Mouse (Mus musculus) heart, adult 2 months (tissue): ENCODE data around the gene Eml1. TPM values are rescaled to one million over a fixed set of nuclear protein-coding genes. Genes with fewer than 3 reads are reported as not detected.

Experiments
- DNase-seq, 2 experiments: peaks; one replicate each; pipeline ENCODE4 v3.0.0; 2021
- H3K27ac ChIP-seq: fragments of 200-600 bp; 2 replicates; pipeline ENCODE4 v1.8.1; 2022
- H3K27me3 ChIP-seq: fragments of 200-500 bp; 2 replicates; pipeline ENCODE4 v1.6.1; 2012; ENCODE audit warnings: mild to moderate bottlenecking, low read length, inconsistent platforms, mixed read lengths; ENCODE audit not compliant: control insufficient read depth, insufficient read depth
- H3K36me3 ChIP-seq: fragments of 200-500 bp; 2 replicates; pipeline ENCODE4 v1.6.1; 2012; ENCODE audit warnings: low read length, inconsistent platforms; ENCODE audit not compliant: control insufficient read depth, insufficient read depth
- H3K4me1 ChIP-seq: fragments of 200-500 bp; 2 replicates; pipeline ENCODE4 v1.6.1; 2011; ENCODE audit warnings: low read length; ENCODE audit not compliant: control insufficient read depth, insufficient read depth
- H3K4me3 ChIP-seq: fragments of 200-600 bp; 2 replicates; pipeline ENCODE4 v1.8.1; 2022
- H3K79me2 ChIP-seq: fragments of 200-500 bp; replicated peaks from 2 replicates; pipeline ENCODE4 v1.6.1; 2012; ENCODE audit warnings: mild to moderate bottlenecking, inconsistent platforms, low read length, moderate library complexity, mixed read lengths; ENCODE audit not compliant: control insufficient read depth, insufficient read depth
- H3K9ac ChIP-seq: fragments of 200-500 bp; 2 replicates; pipeline ENCODE4 v1.6.1; 2012; ENCODE audit warnings: low read depth, mild to moderate bottlenecking, control low read depth, inconsistent platforms, low read length, mixed read lengths
- CTCF ChIP-seq: fragments of 200-600 bp; IDR thresholded peaks from 2 replicates; pipeline ENCODE4 v1.8.1; 2022; ENCODE audit warnings: antibody characterized with exemption, mild to moderate bottlenecking, moderate library complexity
- EP300 ChIP-seq: fragments of 200-500 bp; IDR thresholded peaks from 2 replicates; pipeline ENCODE4 v1.6.1; 2011; ENCODE audit warnings: low read depth, low read length, control low read depth; ENCODE audit not compliant: insufficient read depth
- POLR2A ChIP-seq: fragments of 200-500 bp; IDR thresholded peaks from 2 replicates; pipeline ENCODE4 v1.6.1; 2011; ENCODE audit warnings: mild to moderate bottlenecking, low read depth, low read length, control low read depth; ENCODE audit not compliant: insufficient read depth
- WGBS: fragments of 180-500 bp; shearing (Covaris S2); methylation state at CpG from one replicate; pipeline ENCODE4 v1.1.7; 2018; 5-methylcytosine and 5-hydroxymethylcytosine counted together
- intact Hi-C: fragments of 180-260 bp; cut with DNase I; formaldehyde crosslinking; loops from one replicate; pipeline ENCODE4 v1.15.1; 2025
- polyA plus RNA-seq: library from polyadenylated mRNA; depleted of rRNA; stranded (reverse); fragments of >200 nt; gene quantifications from 2 replicates; pipeline ENCODE4 v1.2.3, GENCODE M21; 2012
- total RNA-seq, 2 experiments: library from RNA; stranded (reverse); gene quantifications; 2 replicates each; pipeline ENCODE4 v1.2.3; 2021

The Eml1 gene
- total and polyA plus RNA-seq, 3 experiments: 68.7 to 84.7 (median 73.5) TPM

GRCm38 (mm10) chr12:108554120-108554841 is 183.5 kb downstream of the Eml1 start, which contains the start of gene Evl:
Gene Evl, plus strand, starts transcription at chr12:108554720.
- H3K27me3 ChIP-seq: no peaks in the 10 kb centered on the region
- 0 out of 2 replicates have a peak, but pooled peaks cover 2% of the 10 kb centered on the region for H3K79me2 ChIP-seq
- H3K36me3 ChIP-seq: no peaks in the 10 kb centered on the region; the same call in 1 of the 2 replicates
- peak within 1 kb of the TSS; percentile 87 for H3K4me3 ChIP-seq
- peaks cover 3% of the 10 kb centered on the region for H3K4me1 ChIP-seq
- peak within 1 kb of the TSS; percentile 75 for H3K27ac ChIP-seq
- intact Hi-C loops: loop anchor here (2.0 to 10.0 kb wide), 3 partner anchors 103 to 331 kb away; no protein-coding TSS in a partner anchor
- H3K9ac ChIP-seq: peak within 1 kb of the TSS; percentile 96
- DNase-seq: peak; percentile 84 to 86
- TF ChIP-seq EP300 (no peak), CTCF (no peak), POLR2A (peak; percentile 69; the same call in 1 of the 2 replicates)
- 4% methylated on average over 50 of the region's 50 CpGs for WGBS

- DNase-seq: peak; percentile 67
- Histone ChIP-seq H3K4me3 (peak overlapping the region; percentile 87), H3K27ac (peak overlapping the region; percentile 75), H3K36me3 (no peaks in the 10 kb centered on the region; the same call in 1 of the 2 replicates), H3K4me1 (peaks cover 3% of the 10 kb centered on the region), H3K79me2 (0 out of 2 replicates have a peak, but pooled peaks cover 2% of the 10 kb centered on the region), H3K27me3 (no peaks in the 10 kb centered on the region), H3K9ac (peak overlapping the region; percentile 96)
- under 1% methylated on average over 95 of the region's 100 CpGs for WGBS
- TF ChIP-seq POLR2A: no peak
- TF ChIP-seq EP300: no peak
- TF ChIP-seq CTCF: peak; percentile 10; the same call in 1 of the 2 replicates
- intact Hi-C loops: loop anchor here (2.0 to 10.0 kb wide), 4 partner anchors 102 to 330 kb away; partner anchors contain the start of gene Eml1
Measured at GRCm38 (mm10) chr12:108554861-108555556, 184.3 kb downstream of the Eml1 start.

- H3K36me3 ChIP-seq: no peaks in the 10 kb centered on the region; the same call in 1 of the 2 replicates
- H3K27ac ChIP-seq: no peak overlapping the region
- H3K27me3 ChIP-seq: no peaks in the 10 kb centered on the region
- 0 out of 2 replicates have a peak, but pooled peaks cover 4% of the 10 kb centered on the region for H3K79me2 ChIP-seq
- H3K4me1 ChIP-seq: no peaks in the 10 kb centered on the region; the same call in none of the 2 replicates
- intact Hi-C loops: loop anchor here (5.0 to 10.0 kb wide), 2 partner anchors 186 to 327 kb away; partner anchors contain the start of gene Eml1
- H3K4me3 ChIP-seq: no peak overlapping the region
- no peak for TF ChIP-seq POLR2A
- no peak for TF ChIP-seq EP300
- TF ChIP-seq CTCF: no peak
- no peak for DNase-seq
- no peak overlapping the region for H3K9ac ChIP-seq
Measured at GRCm38 (mm10) chr12:108558194-108558593, 187.4 kb downstream of the Eml1 start.

GRCm38 (mm10) chr12:108563238-108563637 is 192.5 kb downstream of the Eml1 start:
- Histone ChIP-seq H3K27me3 (no peaks in the 10 kb centered on the region), H3K27ac (no peak overlapping the region), H3K36me3 (no peaks in the 10 kb centered on the region), H3K4me1 (no peaks in the 10 kb centered on the region), H3K79me2 (0 out of 2 replicates have a peak, but pooled peaks cover 2% of the 10 kb centered on the region), H3K9ac (no peak overlapping the region), H3K4me3 (no peak overlapping the region)
- TF ChIP-seq POLR2A: no peak
- TF ChIP-seq CTCF: peak; percentile 77
- WGBS: 86% methylated on average over 3 of the region's 3 CpGs
- no peak for DNase-seq
- intact Hi-C loops: no loop called here

- Histone ChIP-seq H3K4me3 (no peak overlapping the region), H3K79me2 (0 out of 2 replicates have a peak, but pooled peaks cover 2% of the 10 kb centered on the region), H3K9ac (no peak overlapping the region), H3K4me1 (no peaks in the 10 kb centered on the region), H3K27me3 (no peaks in the 10 kb centered on the region), H3K27ac (no peak overlapping the region), H3K36me3 (no peaks in the 10 kb centered on the region)
- WGBS: 90% methylated on average over 12 of the region's 12 CpGs
- TF ChIP-seq CTCF (no peak), POLR2A (no peak), EP300 (no peak)
- intact Hi-C loops: no loop called here
- no peak for DNase-seq
Measured at GRCm38 (mm10) chr12:108564910-108565506, 194.3 kb downstream of the Eml1 start.
